Mouse (Mus musculus) forebrain, embryonic 11.5 days (tissue): ENCODE data around the gene Pdzd3. TPM values are rescaled to one million over a fixed set of nuclear protein-coding genes. Genes with fewer than 3 reads are reported as not detected.
A peak's percentile ranks its signal among the peaks of the same experiment; 100 is the strongest.

Source experiments
- ATAC-seq: fragments of 200-750 bp; cut with Nextera tagmentation; replicated peaks from 2 replicates; pipeline ENCODE4 v1.8.0; 2017; ENCODE audit warnings: moderate TSS enrichment; ENCODE audit not compliant: low FRiP score
- DNase-seq: peaks from one replicate; pipeline ENCODE4 v3.0.0-alpha.2; 2017; ENCODE audit warnings: low spot score
- H3K27ac ChIP-seq: fragments of 300-500 bp; sonication (generic); 2 replicates; pipeline ENCODE4 v1.5.1; 2014; ENCODE audit warnings: low read depth, low read length
- H3K27me3 ChIP-seq: fragments of 300-500 bp; sonication (generic); 2 replicates; pipeline ENCODE4 v1.6.1; 2014; ENCODE audit warnings: mild to moderate bottlenecking, low read length, mixed read lengths; ENCODE audit not compliant: control insufficient read depth, insufficient read depth
- H3K36me3 ChIP-seq: fragments of 300-500 bp; sonication (generic); 2 replicates; pipeline ENCODE4 v1.6.1; 2014; ENCODE audit warnings: mild to moderate bottlenecking, low read length, moderate library complexity, mixed read lengths; ENCODE audit not compliant: control insufficient read depth, insufficient read depth
- H3K4me1 ChIP-seq: fragments of 300-500 bp; sonication (generic); replicated peaks from 2 replicates; pipeline ENCODE4 v1.6.1; 2014; ENCODE audit warnings: low read length, mixed read lengths; ENCODE audit not compliant: control insufficient read depth, insufficient read depth
- H3K4me2 ChIP-seq: fragments of 300-500 bp; sonication (generic); 2 replicates; pipeline ENCODE4 v1.6.1; 2014; ENCODE audit warnings: low read depth, mild to moderate bottlenecking, low read length, moderate library complexity, mixed read lengths; ENCODE audit not compliant: severe bottlenecking
- H3K4me3 ChIP-seq: fragments of 300-500 bp; sonication (generic); 2 replicates; pipeline ENCODE4 v1.5.1; 2014; ENCODE audit warnings: low read depth, low read length
- H3K9ac ChIP-seq: fragments of 300-500 bp; sonication (generic); 2 replicates; pipeline ENCODE4 v1.6.1; 2014; ENCODE audit warnings: low read length
- H3K9me3 ChIP-seq: fragments of 300-500 bp; sonication (generic); 2 replicates; pipeline ENCODE4 v1.6.1; 2016; ENCODE audit warnings: low read length, mixed read lengths; ENCODE audit not compliant: control insufficient read depth
- WGBS: fragments of 180-500 bp; shearing (Covaris S2); extraction: QIAGEN DNeasy Blood & Tissue Kit; methylation state at CpG from one replicate; pipeline ENCODE4 v1.1.7; 2014; 5-methylcytosine and 5-hydroxymethylcytosine counted together
- polyA plus RNA-seq: library from polyadenylated mRNA; unstranded; fragments of >200 nt; fragmentation: Nextera tagmentation; extraction: Ambion mirVana; gene quantifications from 2 replicates; pipeline ENCODE4 v1.2.1, GENCODE M21; 2014

The Pdzd3 gene
- polyA plus RNA-seq, 1 experiment from 2014 or later, result 0.16 TPM

- 84% methylated on average over 10 of the region's 10 CpGs for WGBS
- H3K4me2 ChIP-seq, result no peak overlapping the region
- DNase-seq (no peak), ATAC-seq (no peak)
- H3K27me3 ChIP-seq, result no peaks in the 10 kb centered on the region
- H3K4me3 ChIP-seq, result no peak overlapping the region
- peaks cover 10% of the 10 kb centered on the region; the same call in 1 of the 2 replicates for H3K4me1 ChIP-seq
- H3K9me3 ChIP-seq, result no peaks in the 10 kb centered on the region
- H3K27ac ChIP-seq, result no peak overlapping the region
- H3K36me3 ChIP-seq, result no peaks in the 10 kb centered on the region
- H3K9ac ChIP-seq, result no peak overlapping the region
These were observed 7.7 kb upstream of the Pdzd3 start for GRCm38 (mm10) chr9:44259014-44259413.

GRCm38 (mm10) chr9:44256213-44256612 is 4.9 kb upstream of the Pdzd3 start:
- ATAC-seq (no peak), DNase-seq (no peak)
- Histone ChIP-seq H3K9me3 (no peaks in the 10 kb centered on the region), H3K27ac (no peak overlapping the region), H3K4me1 (peaks cover 11% of the 10 kb centered on the region; the same call in 1 of the 2 replicates), H3K9ac (no peak overlapping the region), H3K4me2 (no peak overlapping the region), H3K4me3 (no peak overlapping the region), H3K36me3 (no peaks in the 10 kb centered on the region), H3K27me3 (no peaks in the 10 kb centered on the region)
- WGBS, result 84% methylated on average over 8 of the region's 8 CpGs

- WGBS, result 51% methylated on average over 6 of the region's 6 CpGs
- Histone ChIP-seq H3K4me2 (no peak overlapping the region), H3K27ac (peak overlapping the region; percentile 80), H3K9me3 (no peaks in the 10 kb centered on the region), H3K4me1 (peaks cover 11% of the 10 kb centered on the region; the same call in 1 of the 2 replicates), H3K4me3 (no peak overlapping the region), H3K9ac (peak overlapping the region; percentile 5; the same call in 1 of the 2 replicates), H3K27me3 (no peaks in the 10 kb centered on the region), H3K36me3 (no peaks in the 10 kb centered on the region)
- no peak for DNase-seq
- ATAC-seq, result no peak; the same call in 1 of the 2 replicates
These were observed 3.9 kb upstream of the Pdzd3 start for GRCm38 (mm10) chr9:44255136-44255521.

- 8% methylated on average over 5 of the region's 5 CpGs for WGBS
- H3K4me1 ChIP-seq, result peaks cover 11% of the 10 kb centered on the region; the same call in 1 of the 2 replicates
- no peaks in the 10 kb centered on the region for H3K27me3 ChIP-seq
- H3K9me3 ChIP-seq, result no peaks in the 10 kb centered on the region
- ATAC-seq, result peak; percentile 69; the same call in 1 of the 2 replicates
- no peak overlapping the region for H3K4me2 ChIP-seq
- no peaks in the 10 kb centered on the region for H3K36me3 ChIP-seq
- H3K9ac ChIP-seq, result no peak overlapping the region
- DNase-seq, result peak; percentile 65
- no peak overlapping the region for H3K4me3 ChIP-seq
- H3K27ac ChIP-seq, result peak overlapping the region; percentile 80
These were observed 3.4 kb upstream of the Pdzd3 start for GRCm38 (mm10) chr9:44254508-44255135.

GRCm38 (mm10) chr9:44253441-44253840 is 2.2 kb upstream of the Pdzd3 start:
- Histone ChIP-seq H3K4me3 (no peak overlapping the region), H3K27ac (no peak overlapping the region; the same call in 1 of the 2 replicates), H3K9me3 (no peaks in the 10 kb centered on the region), H3K27me3 (no peaks in the 10 kb centered on the region), H3K4me1 (peaks cover 11% of the 10 kb centered on the region; the same call in 1 of the 2 replicates), H3K4me2 (no peak overlapping the region), H3K9ac (no peak overlapping the region), H3K36me3 (no peaks in the 10 kb centered on the region)
- DNase-seq, result no peak
- ATAC-seq, result no peak
- WGBS, result 72% methylated on average over 6 of the region's 6 CpGs

- DNase-seq, result no peak
- peaks cover 11% of the 10 kb centered on the region; the same call in 1 of the 2 replicates for H3K4me1 ChIP-seq
These were observed 826 bp downstream of the Pdzd3 start for GRCm38 (mm10) chr9:44250445-44250844.

GRCm38 (mm10) chr9:44249181-44250146 is 1.8 kb downstream of the Pdzd3 start:
- Histone ChIP-seq H3K4me3 (no peak overlapping the region), H3K4me1 (peaks cover 4% of the 10 kb centered on the region; the same call in 1 of the 2 replicates), H3K9me3 (no peaks in the 10 kb centered on the region), H3K9ac (no peak overlapping the region), H3K27me3 (no peaks in the 10 kb centered on the region), H3K4me2 (no peak overlapping the region), H3K27ac (no peak overlapping the region), H3K36me3 (no peaks in the 10 kb centered on the region)
- ATAC-seq (peak; percentile 51; the same call in 1 of the 2 replicates), DNase-seq (peak; percentile 69)
- 44% methylated on average over 26 of the region's 26 CpGs for WGBS

More at GRCm38 (mm10) chr9:44250445-44250844, 826 bp downstream of the Pdzd3 start:
- Histone ChIP-seq H3K36me3 (no peaks in the 10 kb centered on the region), H3K9me3 (no peaks in the 10 kb centered on the region), H3K27me3 (no peaks in the 10 kb centered on the region), H3K9ac (no peak overlapping the region), H3K27ac (no peak overlapping the region), H3K4me2 (no peak overlapping the region), H3K4me3 (no peak overlapping the region)
- ATAC-seq, result no peak
- WGBS, result 55% methylated on average over 4 of the region's 4 CpGs

- Histone ChIP-seq H3K27me3 (no peaks in the 10 kb centered on the region), H3K4me2 (no peak overlapping the region), H3K9me3 (no peaks in the 10 kb centered on the region), H3K4me3 (no peak overlapping the region), H3K27ac (no peak overlapping the region), H3K9ac (no peak overlapping the region), H3K36me3 (no peaks in the 10 kb centered on the region), H3K4me1 (no peaks in the 10 kb centered on the region)
- DNase-seq (no peak), ATAC-seq (no peak)
- 83% methylated on average over 6 of the region's 6 CpGs for WGBS
These were observed 3.4 kb downstream of the Pdzd3 start for GRCm38 (mm10) chr9:44247907-44248306.
